Mouse (Mus musculus): ENCODE measurements around the gene Cdk10.

The Cdk10 gene

DNA sequence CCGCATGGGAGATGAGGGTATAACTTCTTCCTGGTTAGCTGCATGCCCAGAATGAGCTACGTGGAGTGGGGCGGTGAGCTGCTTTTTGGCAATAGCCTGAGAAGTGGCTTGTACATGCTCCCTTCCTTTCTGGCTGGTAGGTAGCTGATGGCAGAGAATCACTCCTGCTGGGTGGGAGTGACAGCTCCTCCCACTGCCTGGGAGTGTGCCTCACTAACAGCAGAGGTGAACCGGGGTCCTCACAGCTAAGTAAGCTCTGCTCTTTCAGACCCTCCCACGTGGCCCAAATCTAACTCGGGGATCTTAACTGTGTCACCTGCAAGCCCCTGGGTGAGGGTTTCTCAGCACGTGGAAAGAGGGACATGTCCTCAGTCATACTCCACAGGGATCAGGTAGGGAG, 7.9 kb downstream of the Cdk10 start:
- CTCF ChIA-PET: no interaction called here

DNA sequence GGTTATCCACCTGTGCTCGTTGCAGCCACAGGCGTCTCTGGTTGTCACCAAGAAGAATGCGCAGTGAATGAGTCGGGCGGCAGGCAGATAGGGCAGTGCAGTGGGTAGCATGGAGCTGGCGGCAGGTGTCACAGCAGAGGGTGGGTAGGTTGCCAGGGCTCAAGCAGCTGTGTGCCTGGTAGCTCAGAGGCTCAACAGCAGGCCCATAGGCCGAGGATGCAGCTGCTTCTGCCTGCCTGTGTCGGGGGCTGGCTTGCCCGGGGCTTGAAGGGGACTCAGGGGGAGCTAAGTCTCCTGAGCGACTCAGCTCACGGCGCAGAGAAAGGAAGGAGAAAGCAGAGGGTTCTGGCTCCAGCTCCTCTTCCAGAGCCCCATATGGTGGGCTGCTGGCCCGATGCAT, 8.7 kb downstream of the Cdk10 start:
- CTCF ChIA-PET: no interaction called here

DNA sequence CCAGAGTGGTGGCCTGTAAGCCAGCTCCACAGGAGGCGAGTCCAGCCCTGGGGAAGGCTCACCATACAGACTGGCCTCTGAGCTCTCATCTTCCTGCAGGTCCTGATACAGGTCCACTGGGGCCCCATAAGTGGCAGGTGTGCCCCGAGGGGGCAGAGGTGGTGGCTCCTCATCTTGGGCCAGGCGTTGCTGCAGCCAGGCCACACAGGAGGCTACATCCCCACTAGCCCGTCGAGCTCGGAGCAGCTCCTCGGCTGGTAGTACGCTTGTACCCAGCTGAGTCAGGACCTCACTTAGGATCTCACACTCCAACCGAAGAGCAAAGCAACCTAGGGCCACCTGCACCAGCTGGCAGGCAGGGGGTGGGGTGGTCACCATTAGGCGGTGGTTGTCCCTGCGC, 9.1 kb downstream of the Cdk10 start:
- CTCF ChIA-PET: no interaction called here

DNA sequence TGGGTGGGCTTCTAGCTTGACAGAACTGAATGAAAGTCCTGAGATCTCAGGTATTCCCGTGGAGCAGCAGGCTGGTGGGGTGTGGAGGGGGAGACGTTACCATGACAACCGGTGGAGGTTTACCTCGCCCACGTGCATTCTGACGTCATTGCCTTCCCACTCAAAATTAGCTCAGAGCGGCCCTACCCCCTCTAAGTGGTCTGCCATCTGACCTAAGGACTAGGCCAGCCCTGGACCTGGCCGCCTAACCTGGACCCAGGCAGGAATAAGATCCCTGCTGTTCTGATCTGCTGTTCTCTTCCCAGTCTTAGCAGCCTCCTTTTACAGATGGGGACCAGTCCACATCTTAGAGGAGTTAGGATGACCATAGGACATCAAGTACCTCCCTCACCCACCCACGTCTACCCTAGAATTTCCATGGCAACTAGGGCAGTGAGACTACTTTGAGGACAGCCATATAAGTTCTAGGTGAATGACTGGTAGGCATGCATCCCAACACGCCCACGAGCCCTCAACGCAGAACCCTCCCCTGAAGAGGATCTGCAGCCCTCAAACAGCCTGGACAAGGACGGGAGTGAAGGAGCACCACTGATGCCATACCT, 10.4 kb downstream of the Cdk10 start:
- CTCF ChIA-PET: no interaction called here

DNA sequence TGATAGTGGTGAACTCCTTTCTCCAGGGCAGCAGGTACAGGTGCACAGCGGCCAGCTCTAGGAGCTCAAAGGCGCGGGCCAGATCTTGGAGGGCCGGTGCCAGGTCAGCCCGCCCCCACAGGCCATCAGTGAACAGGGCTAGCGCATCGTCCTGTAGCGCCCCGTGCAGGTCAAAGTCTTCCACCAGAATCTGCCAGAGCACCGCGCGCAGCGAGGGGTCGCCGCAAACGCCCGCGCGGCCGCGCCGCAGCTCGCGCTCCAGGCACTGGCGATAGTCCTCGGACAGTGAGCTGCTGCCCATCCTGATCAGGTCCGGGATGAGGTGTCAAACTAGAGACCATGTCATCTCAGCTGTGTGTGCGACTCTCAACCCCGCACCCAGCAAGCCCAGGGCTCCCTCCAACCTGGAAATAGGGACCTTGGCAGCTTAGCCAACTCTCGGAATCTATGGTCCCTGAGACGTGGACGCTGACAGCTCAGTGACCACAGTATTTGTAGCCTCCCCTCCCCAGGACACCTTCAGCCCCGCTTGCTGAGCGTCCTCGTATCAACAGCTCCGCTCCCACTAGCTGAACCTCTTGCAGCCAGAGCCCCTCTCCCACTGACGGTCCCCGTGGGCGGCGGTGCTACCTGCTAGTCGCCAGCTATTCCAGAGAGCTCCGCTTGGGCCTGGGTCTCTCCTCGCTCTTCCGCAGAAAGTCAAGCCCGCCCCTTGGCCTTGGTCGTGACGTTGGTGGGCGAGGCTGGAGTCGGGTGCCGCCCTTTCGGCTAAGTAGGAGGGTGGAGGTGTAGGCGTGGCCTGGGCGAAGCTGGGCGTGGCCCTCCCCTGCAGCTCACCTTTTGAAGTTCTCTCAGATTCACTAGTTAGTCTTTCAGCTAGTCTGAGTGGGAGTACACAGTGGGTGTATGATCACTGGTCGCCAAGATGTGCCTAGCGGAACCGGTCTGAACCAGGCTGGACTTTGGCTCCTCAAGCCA, 11.2 kb downstream of the Cdk10 start, which contains the start of gene Spata2l:
Spata2l (minus strand) TSS at position 714 of the 978 bp plus-strand sequence.
- CTCF ChIA-PET: no interaction called here

DNA sequence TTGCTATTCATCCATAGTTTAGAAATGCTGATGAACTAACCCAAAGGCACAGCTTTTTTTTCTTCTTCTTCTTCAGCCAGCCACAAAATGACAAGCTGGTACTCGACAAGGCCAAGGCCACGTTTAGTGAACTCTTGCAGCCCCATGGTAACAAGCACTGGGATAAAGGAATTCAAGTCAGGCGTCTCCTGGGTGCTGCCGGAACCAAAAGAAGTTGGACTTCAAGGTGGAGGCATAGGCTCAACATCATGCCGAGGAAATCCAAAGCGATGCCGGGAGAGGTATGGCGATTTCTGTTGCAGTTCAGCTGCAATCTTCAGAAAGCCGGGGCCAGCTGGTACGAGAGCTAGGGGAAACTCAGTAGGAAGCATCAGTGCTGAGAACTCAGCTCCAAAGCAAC, 14.8 kb downstream of the Cdk10 start:
- CTCF ChIA-PET: no interaction called here

DNA sequence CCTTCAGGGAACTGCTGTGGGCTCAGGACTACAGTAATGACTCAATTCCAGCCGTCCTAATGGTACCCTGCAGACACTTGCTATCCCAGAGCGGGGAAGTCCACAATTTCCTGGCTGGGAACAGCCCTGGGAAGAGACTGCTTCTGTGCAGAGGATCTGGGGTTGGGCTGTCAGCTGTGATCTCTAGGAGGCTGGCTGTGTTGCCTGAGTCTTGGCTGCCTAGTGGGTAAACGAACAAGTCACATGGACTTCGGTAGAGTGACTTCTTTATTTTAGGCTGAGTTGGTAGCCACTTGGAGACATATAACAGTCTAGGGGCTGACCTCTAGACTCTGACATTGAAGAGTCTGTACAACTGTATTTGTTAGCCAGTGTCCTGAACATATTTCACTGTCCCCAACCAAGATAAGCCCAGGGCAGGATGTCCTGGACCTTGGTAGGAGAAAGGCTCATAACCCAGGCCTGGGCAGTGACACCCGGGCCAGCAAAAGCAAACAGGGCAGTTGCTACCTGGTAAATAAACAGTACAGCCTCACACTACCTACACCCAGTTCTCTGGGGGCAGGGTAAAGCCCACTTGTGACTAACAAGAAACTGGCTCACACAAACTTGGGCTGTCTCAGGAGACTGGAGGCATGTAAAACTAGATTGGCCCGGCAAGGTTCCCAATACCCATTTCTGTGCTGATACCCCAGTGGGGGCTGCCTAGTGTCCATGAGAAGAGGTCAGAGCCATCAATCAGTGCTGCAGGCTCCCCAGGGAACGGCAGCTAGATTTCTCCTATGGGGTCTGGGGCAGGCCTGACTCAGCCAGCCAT, 17.7 kb downstream of the Cdk10 start:
- CTCF ChIA-PET: no interaction called here

DNA sequence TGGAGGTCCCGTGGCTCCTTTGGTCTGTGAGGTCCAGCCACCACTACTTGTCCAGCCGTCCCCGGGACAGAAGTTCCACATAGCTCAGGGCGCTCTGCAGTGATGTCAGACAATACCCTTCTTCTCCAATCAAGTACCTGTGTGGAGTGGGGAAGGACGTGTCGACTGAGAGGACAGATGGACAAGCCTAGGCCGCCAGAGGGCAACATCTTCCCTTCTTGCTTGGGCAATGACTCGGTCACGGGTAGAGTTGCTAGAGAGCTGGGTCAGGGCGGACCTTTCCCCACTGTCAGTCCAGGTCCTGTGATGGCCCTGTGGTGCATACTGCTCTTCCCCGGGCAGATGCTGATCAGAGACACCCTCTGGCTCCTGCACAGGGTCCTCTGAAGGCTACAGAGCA, 18.4 kb downstream of the Cdk10 start:
- CTCF ChIA-PET: no interaction called here

DNA sequence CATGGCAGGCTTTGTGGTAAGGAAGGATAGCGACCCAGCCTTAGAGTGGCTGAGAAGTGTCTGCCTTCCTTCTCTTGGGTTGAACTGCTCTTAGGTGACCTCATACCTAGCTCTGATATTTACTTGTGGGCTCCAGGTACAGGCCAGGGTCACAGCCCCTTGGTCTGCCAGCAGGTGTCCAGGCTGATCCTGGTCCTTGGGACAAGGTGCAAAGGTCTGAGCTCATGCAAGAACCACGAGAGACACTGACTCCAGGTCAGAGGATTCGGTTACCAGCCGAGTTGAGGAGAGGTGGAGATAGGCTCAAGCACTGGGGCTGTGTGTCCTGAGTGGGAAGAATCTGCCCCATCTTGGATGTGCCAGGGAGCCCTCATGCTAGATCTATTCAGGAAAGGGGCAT, 19.7 kb downstream of the Cdk10 start:
- CTCF ChIA-PET: no interaction called here

DNA sequence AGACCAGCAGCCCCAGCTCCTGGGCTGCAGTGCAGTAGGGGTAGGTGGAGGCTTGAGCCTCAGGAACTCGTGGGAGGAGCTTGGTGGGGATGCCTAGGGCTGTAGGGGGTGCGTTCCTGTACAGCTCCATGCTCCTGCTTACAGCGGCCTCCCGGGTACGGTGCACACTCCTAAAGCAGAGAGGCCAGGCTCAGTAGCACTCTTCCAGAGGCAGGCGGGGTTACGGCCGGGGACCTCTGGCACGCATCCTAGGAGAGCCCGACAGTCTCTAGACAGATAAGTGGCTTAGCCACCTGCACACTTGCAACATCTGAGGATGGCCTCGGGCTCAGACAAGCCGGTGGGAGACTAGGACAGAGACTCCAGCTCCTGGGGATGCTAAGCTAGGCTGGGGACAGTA, 20.9 kb downstream of the Cdk10 start:
- CTCF ChIA-PET: no interaction called here

DNA sequence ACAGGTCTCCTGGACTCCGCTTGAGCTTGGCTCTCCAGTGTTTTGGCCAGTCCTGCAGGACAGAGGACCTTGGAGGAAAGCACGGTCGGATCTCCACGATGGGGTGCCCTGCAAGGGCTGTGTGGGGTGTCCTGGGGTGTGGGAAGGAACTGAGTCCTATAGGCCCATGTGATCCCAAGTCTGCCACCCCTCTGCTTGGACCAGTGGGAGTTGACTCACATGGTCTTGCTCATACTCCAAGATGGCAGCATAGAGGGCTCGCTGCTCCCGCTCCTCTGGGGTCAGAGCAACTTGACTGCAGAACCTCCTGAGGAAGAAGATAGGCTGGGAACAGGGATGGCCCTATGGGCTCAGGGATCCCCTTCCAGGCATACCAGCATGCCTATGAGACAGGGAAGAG, 23.1 kb downstream of the Cdk10 start:
- CTCF ChIA-PET: no interaction called here

DNA sequence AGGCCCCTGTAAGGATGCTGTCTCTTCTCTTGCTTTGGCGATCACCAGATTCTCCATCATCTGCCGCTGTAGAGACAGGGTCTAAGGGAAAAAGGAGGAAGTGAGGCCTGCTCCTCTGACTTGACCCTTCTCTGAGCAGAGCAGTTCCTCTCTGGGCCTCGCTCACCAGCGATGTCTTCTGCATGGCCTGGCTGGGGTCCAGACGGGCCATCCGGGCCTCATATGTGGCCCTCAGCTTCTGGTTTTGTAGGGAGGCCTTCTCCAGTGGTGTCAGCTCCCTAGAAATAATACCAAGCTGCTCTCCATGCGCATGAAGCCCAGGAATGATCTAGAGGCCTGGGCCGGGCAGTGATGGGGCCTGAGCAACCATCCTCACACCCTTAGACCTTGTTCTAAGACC, 24.0 kb downstream of the Cdk10 start:
- CTCF ChIA-PET: no interaction called here

DNA sequence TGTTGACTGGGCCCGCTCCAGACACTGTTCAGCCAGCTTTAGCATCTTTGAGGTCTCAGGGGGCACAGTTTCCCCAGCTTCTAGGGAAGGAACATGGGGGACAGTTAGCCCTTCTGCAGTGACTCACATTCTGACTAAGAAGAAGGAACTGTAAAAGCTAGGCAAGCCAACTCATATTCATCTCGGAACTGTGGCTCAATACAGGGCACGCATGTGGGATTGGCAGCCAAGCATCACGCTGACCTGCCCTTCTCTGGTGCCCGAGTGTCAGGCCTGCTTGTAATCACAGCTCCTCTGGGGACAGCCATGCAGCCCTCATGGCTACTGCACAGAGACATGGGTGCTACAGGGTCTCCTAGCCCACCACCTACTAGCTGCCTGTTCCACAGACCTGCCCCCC, 26.3 kb downstream of the Cdk10 start:
- CTCF ChIA-PET: no interaction called here

DNA sequence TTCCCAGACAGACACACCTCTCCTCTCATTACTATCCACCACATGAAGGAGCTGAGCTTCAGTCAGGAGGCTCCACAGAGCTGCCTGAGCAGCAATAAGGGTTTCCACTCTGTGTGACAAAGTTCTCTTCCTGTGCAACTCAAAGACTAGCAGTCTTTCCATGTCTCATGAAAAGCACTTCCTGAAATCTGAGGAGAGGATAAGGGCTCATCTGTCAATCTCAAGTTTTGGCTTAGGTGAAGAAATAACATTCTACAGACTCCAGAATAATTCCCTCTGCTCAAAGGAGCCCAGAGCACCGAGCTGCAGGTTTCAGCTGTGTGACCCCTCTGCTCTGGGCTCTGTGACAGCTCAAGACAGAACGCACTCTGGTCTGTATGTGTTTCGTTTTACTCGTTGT, 28.3 kb downstream of the Cdk10 start:
- CTCF ChIA-PET: no interaction called here

DNA sequence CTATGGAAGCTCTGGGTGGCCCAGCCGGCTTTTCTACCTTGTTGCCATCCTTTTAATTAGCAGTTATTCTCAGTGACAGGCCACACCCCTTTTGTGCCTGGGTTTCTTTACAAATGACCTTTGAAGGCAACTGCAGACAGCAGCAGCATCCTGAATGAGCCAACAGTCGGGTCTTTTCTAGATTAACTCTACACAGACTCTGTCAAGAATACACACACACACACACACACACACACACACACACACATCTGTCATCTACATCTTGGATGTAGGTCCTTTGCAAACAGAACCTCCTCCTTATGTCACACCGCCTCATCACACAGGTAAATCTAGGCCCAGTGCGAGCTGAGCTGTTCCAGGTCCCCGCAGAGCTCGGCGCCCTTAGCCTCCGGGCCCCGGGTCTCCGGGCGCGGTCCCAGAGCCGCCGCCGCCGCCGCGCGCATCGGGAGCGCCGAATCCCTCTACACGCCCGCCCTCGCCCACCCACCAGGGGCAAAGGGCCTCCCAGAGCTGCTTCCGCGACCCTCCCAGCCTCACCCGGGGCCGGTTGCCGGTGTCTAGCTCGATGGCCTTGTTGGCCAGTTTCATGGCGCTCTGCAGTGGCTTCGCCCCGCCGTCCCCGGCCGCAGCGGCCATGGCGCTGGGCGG, 28.9 kb downstream of the Cdk10 start:
- CTCF ChIA-PET: interaction anchor here (0.6 kb wide), 1 partner anchor 27 kb away, joined by 3 read pairs; no protein-coding TSS in a partner anchor

DNA sequence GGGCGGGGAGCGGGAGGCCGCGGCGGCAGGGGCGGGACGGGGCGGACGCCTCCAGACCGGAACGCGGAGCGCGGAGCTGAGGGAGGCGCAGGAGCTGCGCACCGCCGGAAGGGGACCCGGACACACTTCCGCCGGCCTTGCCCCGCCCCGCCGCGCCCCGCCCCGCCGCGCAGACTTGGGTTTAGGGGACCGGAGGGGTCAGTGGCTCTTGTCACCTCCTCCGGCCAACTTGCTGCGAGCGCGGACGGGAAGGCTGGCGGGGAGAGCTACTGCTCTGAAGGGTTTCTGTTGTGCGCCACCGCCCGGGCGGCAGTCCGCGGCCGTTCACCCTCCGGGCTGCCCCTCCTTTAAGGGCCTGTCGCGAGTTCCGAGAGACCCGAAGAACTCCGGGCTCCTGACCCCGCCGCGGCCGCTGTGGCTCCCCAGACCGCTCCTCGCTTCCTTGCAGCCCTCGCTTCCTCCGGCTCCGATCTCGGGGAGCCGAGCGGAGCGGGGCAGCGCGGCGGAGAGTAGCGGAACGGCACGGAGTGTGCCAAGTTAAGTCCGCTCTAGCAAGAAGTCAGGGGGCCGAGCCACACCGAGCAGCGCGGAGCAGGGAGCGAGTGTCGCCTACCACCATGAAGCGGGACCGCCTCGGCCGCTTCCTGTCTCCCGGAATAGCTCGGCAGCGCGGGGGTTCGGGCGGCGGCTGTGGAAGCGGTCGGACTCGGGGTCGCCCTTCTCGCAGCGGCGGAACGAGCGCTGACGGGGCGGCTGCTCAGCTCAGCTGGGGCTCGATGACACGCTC, 29.6 kb downstream of the Cdk10 start, which contains the start of the genes Zfp276 and Vps9d1:
Zfp276 (plus strand) TSS at position 97 of the 787 bp plus-strand sequence.
Vps9d1 (minus strand) TSS at position 250 of the 787 bp plus-strand sequence.
- CTCF ChIA-PET: interaction anchor here (0.6 kb wide), 1 partner anchor 27 kb away, joined by 3 read pairs; no protein-coding TSS in a partner anchor

DNA sequence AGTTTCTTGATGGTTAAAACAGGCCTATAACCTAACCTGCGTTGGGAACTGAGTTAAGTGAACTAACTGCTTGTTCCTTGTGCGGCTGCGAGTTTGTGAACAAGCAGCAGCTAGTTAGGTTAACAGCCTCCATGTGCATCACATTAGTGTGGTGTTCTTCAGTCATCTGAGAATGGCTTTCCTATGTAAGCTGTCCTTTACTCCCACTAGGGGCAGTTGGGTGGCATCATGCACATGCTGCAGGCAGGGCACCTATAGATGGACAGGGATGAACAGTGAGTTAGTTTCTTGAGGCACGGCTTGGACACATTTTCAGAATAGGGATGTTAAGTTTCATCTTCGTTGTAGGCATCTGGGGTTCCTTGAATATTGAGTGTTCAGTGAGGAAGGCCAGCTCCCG, 30.5 kb downstream of the Cdk10 start:
- CTCF ChIA-PET: no interaction called here

DNA sequence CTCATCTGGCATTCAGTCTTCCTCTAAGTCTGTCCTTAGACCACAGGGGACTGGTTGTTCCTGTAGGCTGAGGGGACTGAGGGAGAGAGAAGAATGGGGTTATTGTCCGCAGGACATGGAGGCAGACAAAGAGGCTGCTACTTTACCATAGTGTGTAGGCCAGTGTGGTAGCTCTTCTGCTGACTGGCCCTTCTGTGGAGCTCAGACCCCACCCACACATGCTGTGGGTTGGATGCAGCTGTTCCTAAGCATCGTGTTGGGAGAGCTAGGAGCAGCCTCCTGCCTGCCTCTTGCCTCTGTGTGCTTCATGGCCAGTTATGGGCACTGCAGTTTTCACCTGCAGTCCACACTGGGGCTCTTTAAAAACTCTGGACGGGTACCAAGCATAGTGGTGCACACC, 32.5 kb downstream of the Cdk10 start:
- CTCF ChIA-PET: no interaction called here

DNA sequence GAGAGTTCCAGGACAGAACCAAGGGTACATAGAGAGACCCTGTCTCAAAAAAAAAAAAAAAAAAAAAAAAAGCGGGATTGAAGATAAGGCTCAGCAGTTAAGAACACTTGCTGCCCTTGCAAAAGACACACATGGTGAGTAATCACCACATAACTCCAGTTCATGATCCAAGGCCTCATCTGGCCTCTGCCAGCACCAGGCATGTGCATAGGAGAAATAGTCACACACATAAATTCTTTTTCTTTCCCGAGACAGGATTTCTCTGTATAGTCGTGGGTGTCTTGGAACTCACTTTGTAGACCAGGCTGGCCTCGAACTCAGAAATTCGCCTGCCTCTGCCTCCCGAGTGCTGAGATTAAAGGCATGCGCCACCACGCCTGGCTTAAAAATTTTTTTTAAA, 33.0 kb downstream of the Cdk10 start:
- CTCF ChIA-PET: interaction anchor here (0.6 kb wide), 1 partner anchor 20 kb away, joined by 3 read pairs; no protein-coding TSS in a partner anchor

DNA sequence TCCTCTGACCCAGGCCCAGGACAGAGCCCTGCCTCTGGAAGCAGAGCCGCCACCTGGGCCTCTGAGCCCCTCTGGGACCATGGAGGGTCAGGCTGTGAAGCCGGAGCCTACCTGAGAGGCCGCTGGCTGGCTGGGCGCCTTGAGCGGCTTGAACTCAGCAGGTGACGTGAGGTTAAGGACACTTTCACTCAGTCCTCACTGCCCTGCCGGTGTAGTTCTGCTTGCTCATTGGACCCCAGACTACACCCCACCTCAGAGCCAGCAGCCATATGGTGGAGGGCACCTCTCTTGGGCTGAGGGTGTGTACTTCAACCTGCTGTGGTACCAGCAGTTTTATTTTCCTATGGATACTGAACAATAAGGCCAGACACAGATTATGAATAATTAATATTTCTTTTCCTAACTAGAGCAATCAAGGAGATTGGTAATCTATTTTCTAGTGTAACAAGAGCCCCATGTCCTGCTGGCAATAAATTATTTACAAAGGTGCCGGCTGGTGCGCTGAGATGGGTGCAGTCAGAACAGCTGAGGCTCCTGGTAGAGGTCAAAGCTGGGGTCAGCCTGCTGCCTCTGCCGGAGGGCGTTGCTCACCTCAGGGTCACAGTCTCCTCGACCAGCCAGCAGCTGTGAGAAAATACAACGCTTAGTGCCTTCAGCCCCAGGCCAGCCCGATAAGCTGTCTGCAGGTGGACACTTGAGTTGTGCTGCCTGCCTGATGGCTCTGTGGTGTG, 43.4 kb downstream of the Cdk10 start:
- CTCF ChIA-PET: no interaction called here
